Mouse (Mus musculus): ENCODE data around the gene Nin. TPM values are rescaled to one million over a fixed set of nuclear protein-coding genes. Genes with fewer than 3 reads are reported as not detected.

Gene Nin
- total and polyA plus RNA-seq, 3 experiments = 48.4 to 49.1 TPM; not detected in 1

DNA sequence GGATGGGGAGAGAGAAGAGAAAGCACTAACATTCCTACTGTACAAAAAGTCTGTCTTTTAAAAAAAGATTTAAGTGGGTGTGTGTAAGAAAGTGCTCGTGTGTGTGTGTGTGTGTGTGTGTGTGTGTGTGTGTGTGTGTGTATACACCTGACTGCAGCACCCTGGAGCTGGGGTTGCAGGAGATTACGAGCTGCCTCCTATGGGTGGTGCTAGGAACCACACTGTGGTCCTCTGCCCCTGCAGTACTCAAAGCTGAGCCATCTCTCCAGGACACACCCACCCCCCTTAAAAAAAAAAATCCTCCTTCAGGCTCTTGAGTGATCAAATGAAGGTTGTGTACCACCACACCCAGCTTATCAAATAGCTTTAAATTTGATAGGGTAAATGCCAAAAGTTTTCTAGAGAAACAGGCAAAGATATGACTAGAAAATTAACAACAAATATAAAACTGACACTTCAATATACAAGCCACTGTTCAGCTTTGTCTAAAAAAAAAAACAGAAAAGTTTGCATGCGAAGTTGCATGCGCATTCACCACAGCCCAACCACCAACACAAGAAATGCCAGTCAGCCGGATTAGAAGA, 27.6 kb upstream of the Nin start:
- TF ChIP-seq SMC3 (IDR thresholded peaks at IDR 0.05; ENCODE audit: low read depth, low read length) (no peak), MXI1 (IDR thresholded peaks at IDR 0.05; ENCODE audit: low read depth, low read length) (peak; percentile 30; the same call in 1 of the 2 replicates), CHD2 (IDR thresholded peaks at IDR 0.05; ENCODE audit: low read length) (no peak), ETS1 (IDR thresholded peaks at IDR 0.05; ENCODE audit: low read depth, low read length) (peak; percentile 75), NRF1 (IDR thresholded peaks at IDR 0.05; ENCODE audit: insufficient read depth, low read depth, low read length, poor library complexity, severe bottlenecking) (0 out of 2 replicates have a peak, but pooled peaks have one; percentile 25), GATA1 (IDR thresholded peaks at IDR 0.05; ENCODE audit: low read depth, low read length) (peak; percentile 80), MYB (IDR thresholded peaks at IDR 0.05; ENCODE audit: low read depth, low read length) (peak; percentile 24; the same call in 1 of the 2 replicates), MAFK (IDR thresholded peaks at IDR 0.05; ENCODE audit: borderline replicate concordance, low read depth, low read length) (no peak), ZNF384 (IDR thresholded peaks at IDR 0.05; ENCODE audit: low read depth, low read length) (peak; percentile 94), ZMIZ1 (IDR thresholded peaks at IDR 0.05; ENCODE audit: low read depth, low read length) (no peak), POLR2A (IDR thresholded peaks at IDR 0.05; ENCODE audit: control insufficient read depth in 1 of 2, insufficient read depth in 1 of 2, low read depth in 1 of 2, low read length in 2 of 2, poor library complexity in 1 of 2) (no peak), E2F4 (IDR thresholded peaks at IDR 0.05; ENCODE audit: borderline replicate concordance, low read depth, low read length) (no peak), USF2 (IDR thresholded peaks at IDR 0.05; ENCODE audit: borderline replicate concordance in 1 of 2, insufficient read depth in 1 of 2, low read depth in 1 of 2, low read length in 2 of 2) (no peak), RAD21 (IDR thresholded peaks at IDR 0.05; ENCODE audit: low read depth, low read length) (no peak), MAZ (IDR thresholded peaks at IDR 0.05; ENCODE audit: low read depth, low read length) (no peak), TCF12 (IDR thresholded peaks at IDR 0.05; ENCODE audit: low read depth, low read length) (peak; percentile 54; the same call in 1 of the 2 replicates), TBP (IDR thresholded peaks at IDR 0.05; ENCODE audit: low read depth, low read length) (no peak), CTCF (IDR thresholded peaks at IDR 0.05 in 2 of 3, conservative IDR thresholded peaks at IDR 0.05 in 1 of 3; ENCODE audit: control insufficient read depth in 1 of 3, insufficient read depth in 1 of 3, low read depth in 2 of 3, low read length in 3 of 3, poor library complexity in 1 of 3, severe bottlenecking in 1 of 3) (peak; percentile 14 to 25 (median 21); a peak in 2 of 6 replicates), MAX (IDR thresholded peaks at IDR 0.05; ENCODE audit: low read length) (0 out of 2 replicates have a peak, but pooled peaks have one; percentile 15), GABPA (IDR thresholded peaks at IDR 0.05; ENCODE audit: low read depth, low read length) (no peak), SIN3A (IDR thresholded peaks at IDR 0.05; ENCODE audit: low read length) (peak; percentile 56; the same call in 1 of the 2 replicates), POLR2AphosphoS2 (IDR thresholded peaks at IDR 0.05; ENCODE audit: low read length) (no peak), EP300 (IDR thresholded peaks at IDR 0.05; ENCODE audit: low read depth in 1 of 2, low read length in 2 of 2) (peak; percentile 59 to 77; a peak in 3 of 4 replicates), NELFE (IDR thresholded peaks at IDR 0.05; ENCODE audit: low read depth, low read length) (no peak)
- H3K9ac ChIP-seq (ENCODE audit: control insufficient read depth, low read depth, low read length, poor library complexity, severe bottlenecking) = peak overlapping the region; percentile 23; the same call in 1 of the 2 replicates
- DNase-seq (ENCODE audit: low read depth, low spot score) = peak; percentile 76
- peaks cover 17% of the 10 kb centered on the region in 2 experiments for H3K4me1 ChIP-seq (ENCODE audit: control insufficient read depth in 1 of 2, insufficient read depth in 2 of 2, low read length in 2 of 2)
- H3K27me3 ChIP-seq (ENCODE audit: control insufficient read depth in 1 of 2, insufficient read depth in 2 of 2, low read length in 2 of 2) = no peaks in the 10 kb centered on the region
- H3K4me3 ChIP-seq (ENCODE audit: control insufficient read depth in 1 of 2, insufficient read depth in 1 of 2, low read depth in 2 of 2, low read length in 2 of 2) = peak overlapping the region; percentile 10 to 15; a peak in 2 of 4 replicates
- no peaks in the 10 kb centered on the region for H3K79me2 ChIP-seq (ENCODE audit: control insufficient read depth, insufficient read depth, low read length, poor library complexity)
- H3K9me3 ChIP-seq (replicated peaks; ENCODE audit: insufficient read depth, low read length) = no peaks in the 10 kb centered on the region
- peak overlapping the region; percentile 82 for H3K27ac ChIP-seq (ENCODE audit: control insufficient read depth, low read depth, low read length)
- peaks cover 0 to 12% of the 10 kb centered on the region in 2 experiments; a peak in 2 of 4 replicates for H3K36me3 ChIP-seq (ENCODE audit: control insufficient read depth in 1 of 2, insufficient read depth in 2 of 2, low read length in 2 of 2)

Measured in MEL (cell line).